Mouse (Mus musculus) NIH3T3 (cell line): ENCODE results near the gene Chst14.

ENCODE experiments used
- DNase-seq: peaks from one replicate; pipeline ENCODE4 v3.0.0-alpha.2; 2012; ENCODE audit warnings: low read depth

Chst14 gene

DNA sequence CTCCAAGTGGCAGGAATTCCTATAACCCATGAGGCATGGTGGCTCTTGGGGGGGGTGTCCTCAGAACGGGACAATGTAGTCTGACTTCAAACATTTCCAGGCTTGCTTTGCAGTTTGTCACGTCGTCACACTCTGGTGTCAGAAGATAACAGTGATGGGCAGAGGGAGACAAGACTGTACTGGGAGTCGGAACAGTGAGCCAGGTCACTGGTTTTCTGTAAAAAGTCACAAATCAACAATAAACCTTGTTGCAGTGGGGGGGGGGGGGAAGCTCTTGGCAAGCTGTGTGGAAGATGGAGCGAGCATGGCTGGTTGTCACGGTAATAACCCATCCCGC is 37.3 kb downstream of the Chst14 start:
- DNase-seq, result no peak

DNA sequence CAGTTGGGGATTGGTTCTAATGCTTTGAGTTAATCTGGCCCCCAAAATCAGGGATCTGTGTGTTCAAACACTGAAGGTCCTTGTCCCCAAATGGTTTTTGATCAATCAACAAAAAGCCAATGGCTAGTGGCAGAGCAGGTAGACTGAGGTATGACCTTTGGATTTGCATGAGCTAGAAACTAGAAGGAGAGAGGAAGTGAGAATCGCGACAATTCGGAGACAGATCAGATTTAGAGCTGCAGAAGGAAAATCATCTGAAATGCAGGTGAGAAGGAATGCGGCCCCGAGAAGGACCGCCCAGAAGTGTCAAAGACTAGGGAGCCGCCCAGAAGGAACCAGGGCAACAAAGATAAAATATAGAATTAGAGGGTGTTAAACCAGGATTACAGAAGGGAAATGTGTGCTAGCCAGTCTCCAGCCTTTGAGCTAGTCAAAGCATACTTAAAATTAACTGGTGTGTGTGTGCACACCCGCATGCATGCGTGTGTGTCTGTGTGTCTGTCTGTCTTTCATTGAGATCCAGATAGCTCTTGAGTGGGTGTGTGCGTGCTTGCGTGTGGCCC is 43.4 kb downstream of the Chst14 start:
- no peak for DNase-seq

DNA sequence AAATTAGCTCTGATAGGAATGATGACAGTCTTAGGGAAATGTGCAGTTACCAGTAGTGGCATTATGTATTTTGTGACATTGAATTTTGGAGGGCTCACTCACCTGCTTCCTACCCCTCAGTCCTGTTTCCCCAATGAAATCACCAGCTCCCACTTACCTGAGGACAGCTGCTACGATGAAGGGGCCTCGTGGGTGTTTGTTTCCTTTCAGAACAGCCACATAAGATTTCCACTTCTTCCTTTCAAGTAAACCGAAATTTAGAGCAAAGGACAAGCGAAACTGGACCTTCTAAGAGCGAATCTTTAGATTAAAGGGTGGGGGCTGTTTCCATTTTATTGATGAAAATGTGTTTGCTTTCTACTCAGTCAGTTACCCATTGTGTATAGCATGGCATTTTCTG is 45.8 kb downstream of the Chst14 start:
- DNase-seq, result no peak

DNA sequence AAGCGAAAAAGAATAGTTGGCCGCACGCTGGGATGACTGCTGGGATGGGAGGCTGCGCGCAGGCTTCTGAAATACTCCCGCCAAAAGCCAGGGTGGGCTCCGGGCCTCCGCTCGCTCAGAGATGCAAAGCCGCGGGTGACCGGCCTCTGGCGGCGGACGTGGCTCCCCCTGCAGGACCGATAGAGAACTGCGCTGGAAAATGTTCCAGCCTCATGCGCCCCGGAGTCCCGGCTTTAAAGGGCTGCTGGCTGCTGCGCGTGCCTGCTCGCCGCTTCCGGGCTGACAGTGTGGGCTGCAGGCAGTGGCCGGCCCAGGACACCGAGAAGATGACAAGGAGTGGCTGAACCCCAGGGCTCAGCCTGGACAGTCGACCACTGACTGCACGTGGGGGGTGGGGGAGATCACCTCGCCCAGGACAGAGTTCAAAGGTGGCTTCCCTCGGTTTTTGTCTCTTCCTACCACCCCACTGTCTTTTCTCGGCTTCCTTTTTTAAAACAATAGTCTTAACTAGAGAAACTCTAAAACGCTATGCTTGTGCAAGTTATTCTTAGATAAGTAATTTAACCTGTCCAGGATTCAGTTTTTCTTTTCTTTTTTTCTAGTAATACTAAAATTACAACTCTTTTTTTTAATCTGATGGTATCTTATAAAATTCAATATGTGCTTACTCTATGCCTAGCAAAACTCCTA is 46.5 kb downstream of the Chst14 start:
- DNase-seq, result peak; percentile 91

DNA sequence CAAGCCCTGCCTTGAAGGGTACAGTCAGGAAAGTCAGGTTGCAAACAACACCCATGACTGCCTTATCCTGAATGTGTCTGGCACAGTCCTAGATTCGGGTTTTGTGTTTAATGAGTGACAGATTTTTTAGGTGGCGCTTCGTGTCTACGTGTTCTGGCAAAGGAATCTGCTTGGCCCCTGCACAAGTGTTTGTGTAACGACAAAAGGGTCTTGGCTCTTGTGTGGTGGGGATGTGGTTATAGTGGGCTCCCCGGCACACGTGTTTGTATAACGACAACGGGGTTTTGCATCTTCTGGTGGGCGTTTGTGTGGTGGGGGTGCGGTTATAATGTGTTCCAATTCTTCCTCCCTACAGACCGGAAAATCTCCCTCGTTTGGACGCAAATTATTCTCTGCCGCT is 49.6 kb downstream of the Chst14 start:
- DNase-seq, result peak; percentile 9

DNA sequence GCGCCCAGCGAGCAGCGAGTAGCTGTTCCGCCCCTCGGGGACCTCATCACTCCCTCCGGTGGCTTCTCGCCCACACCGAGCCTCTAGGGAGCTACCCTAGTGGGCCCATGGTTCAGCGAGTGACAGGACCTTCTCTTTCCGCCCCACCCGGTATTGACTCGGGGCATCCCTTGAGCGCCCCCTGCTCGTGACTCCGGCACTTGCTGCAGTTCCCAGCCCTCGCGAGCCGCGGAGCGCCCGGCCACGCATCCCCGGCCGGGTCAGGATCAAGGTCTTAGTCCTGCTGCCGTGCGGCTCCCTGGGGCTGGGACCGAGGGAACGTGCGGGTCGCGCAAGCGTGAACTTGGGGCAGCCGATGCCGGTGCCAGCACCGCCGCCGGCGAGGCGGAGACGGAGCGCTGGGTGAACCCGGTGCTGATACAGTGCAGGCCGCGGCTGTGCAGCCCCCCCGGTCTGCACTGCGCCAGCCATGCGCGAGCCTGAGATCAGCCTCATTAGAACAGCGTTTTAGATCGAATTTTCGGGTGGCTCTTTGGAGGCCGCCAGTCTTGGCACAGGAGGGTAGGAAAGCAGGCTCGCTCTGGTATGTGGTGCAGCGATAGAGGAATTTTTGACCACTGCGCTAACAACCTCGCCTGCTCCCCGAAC is 50.1 kb downstream of the Chst14 start:
- peak; percentile 90 for DNase-seq

DNA sequence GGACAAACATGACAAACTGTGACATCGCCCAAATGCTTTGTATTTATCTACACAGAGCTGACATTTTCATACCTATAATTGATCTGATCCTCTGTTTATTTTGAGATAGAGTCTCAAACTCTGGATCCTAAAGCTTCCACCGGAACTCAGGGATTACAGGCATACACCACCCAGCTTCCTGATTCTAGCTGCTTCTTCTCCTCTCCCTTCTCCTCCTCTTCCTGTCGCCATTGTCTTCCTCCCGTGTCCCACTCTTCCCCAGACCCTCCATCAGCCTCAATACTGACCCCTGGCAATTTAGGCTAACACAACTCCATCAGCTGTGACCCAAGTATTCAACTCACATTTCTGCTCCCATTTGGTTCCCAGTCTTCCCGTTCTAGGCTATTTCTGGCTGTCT is 50.6 kb downstream of the Chst14 start:
- DNase-seq, result no peak

DNA sequence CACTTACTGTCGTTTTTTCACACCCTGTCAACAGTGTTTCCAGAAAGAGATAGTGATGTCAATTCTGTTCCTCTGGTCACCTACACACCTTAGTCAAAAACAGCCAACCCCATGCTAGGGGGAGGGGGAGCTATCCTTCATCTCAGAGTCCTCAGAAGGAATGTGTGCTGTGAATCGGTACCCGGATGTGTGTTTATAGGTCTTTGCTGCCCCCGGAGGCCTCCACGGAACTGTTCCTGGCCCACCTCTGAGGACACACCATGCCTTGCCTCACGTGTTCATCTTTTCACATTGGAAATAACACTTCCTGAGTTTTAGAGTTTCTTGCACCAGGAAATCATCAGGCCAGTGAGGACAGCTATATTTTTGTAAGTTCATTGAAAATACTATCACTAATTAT is 51.8 kb downstream of the Chst14 start:
- peak; percentile 40 for DNase-seq
